ENCODE assay signal across 11 mouse cellular contexts in genomic region chr3:156299984-156300770, GRCm38 (mm10).
DNase-seq lines count a peak whose midpoint lies in the region; ATAC-seq lines count a peak whose summit lies in the region.
"Had no signal": no experiment of that assay in that cellular context is flagged by ENCODE, and none has a peak within 500 bp of the region (broad histone marks: within the 10 kb centered on the region; RNA-seq: fewer than 3 reads in every experiment).

No protein-coding gene starts in this region.

- no peaks in the 10 kb centered on the region for H3K4me1 ChIP-seq in embryonic facial prominence, embryonic 15.5 days
- peaks cover 4% of the 10 kb centered on the region for H3K4me1 ChIP-seq in limb, embryonic 12.5 days (replicated peaks)

- H3K4me2 ChIP-seq in embryonic facial prominence, embryonic 15.5 days (replicated peaks), result no peak overlapping the region
- no peak overlapping the region for H3K4me2 ChIP-seq in limb, embryonic 12.5 days

- H3K9me3 ChIP-seq in embryonic facial prominence, embryonic 15.5 days (replicated peaks), result no peaks in the 10 kb centered on the region
- no peaks in the 10 kb centered on the region for H3K9me3 ChIP-seq in limb, embryonic 12.5 days

- no peak overlapping the region for H3K4me3 ChIP-seq in embryonic facial prominence, embryonic 15.5 days (replicated peaks)
- H3K4me3 ChIP-seq in limb, embryonic 12.5 days (replicated peaks), result no peak overlapping the region

- ATAC-seq in embryonic facial prominence, embryonic 15.5 days (ENCODE audit: insufficient number of reproducible peaks, low FRiP score, low TSS enrichment, low read depth), result 0 out of 2 replicates have a peak, but pooled peaks have one; percentile 39
- no peak for ATAC-seq in limb, embryonic 12.5 days (ENCODE audit: insufficient number of reproducible peaks, insufficient read depth, low FRiP score, low TSS enrichment, low read depth)
- ATAC-seq: intestine, embryonic 16.5 days; Patski had no signal

- H3K27me3 ChIP-seq in embryonic facial prominence, embryonic 15.5 days, result no peaks in the 10 kb centered on the region
- no peaks in the 10 kb centered on the region for H3K27me3 ChIP-seq in limb, embryonic 12.5 days
- H3K27me3 ChIP-seq: Patski had no signal

- WGBS in embryonic facial prominence, embryonic 15.5 days, result 51% methylated on average over 3 of the region's 3 CpGs
- WGBS in limb, embryonic 12.5 days, result 52% methylated on average over 3 of the region's 3 CpGs

- no peaks in the 10 kb centered on the region for H3K36me3 ChIP-seq in embryonic facial prominence, embryonic 15.5 days
- no peaks in the 10 kb centered on the region for H3K36me3 ChIP-seq in limb, embryonic 12.5 days

- DNase-seq in layer of hippocampus, adult 18-20 months (ENCODE audit: low spot score in 2 of 2), result peak; percentile 2 to 33
- no peak for DNase-seq in layer of hippocampus, postnatal 36 days
- DNase-seq in brain, adult 2 months (ENCODE audit: low read depth, low spot score), result peak; percentile 74
- DNase-seq in thymus, postnatal 36 days, result no peak
- DNase-seq in c-Kit-positive CD71-positive TER-119-positive erythroid progenitor cells, embryonic 14.5 days (ENCODE audit: low spot score), result no peak
- no peak for DNase-seq in thymus, postnatal 4 days
- DNase-seq: gastrocnemius, postnatal 10 days had no signal

- H3K27ac ChIP-seq in embryonic facial prominence, embryonic 15.5 days (replicated peaks), result no peak overlapping the region
- 0 out of 2 replicates have a peak overlapping the region, but pooled peaks have one; percentile 41 for H3K27ac ChIP-seq in limb, embryonic 12.5 days

- no peak overlapping the region for H3K9ac ChIP-seq in embryonic facial prominence, embryonic 15.5 days
- no peak overlapping the region for H3K9ac ChIP-seq in limb, embryonic 12.5 days (replicated peaks)

Comparison
In these comparisons a context has a peak if more than half of its experiments do, and no peak if none do; other contexts are left out.
1. DNase-seq: peak in layer of hippocampus, adult 18-20 months (2 of 2) and brain, adult 2 months (single experiment); none in layer of hippocampus, postnatal 36 days (0 of 2), thymus, postnatal 36 days (0 of 2), c-Kit-positive CD71-positive TER-119-positive erythroid progenitor cells, embryonic 14.5 days (single experiment) and thymus, postnatal 4 days (single experiment).